26 mouse cellular contexts compared by ENCODE assay signal in the genomic region with DNA sequence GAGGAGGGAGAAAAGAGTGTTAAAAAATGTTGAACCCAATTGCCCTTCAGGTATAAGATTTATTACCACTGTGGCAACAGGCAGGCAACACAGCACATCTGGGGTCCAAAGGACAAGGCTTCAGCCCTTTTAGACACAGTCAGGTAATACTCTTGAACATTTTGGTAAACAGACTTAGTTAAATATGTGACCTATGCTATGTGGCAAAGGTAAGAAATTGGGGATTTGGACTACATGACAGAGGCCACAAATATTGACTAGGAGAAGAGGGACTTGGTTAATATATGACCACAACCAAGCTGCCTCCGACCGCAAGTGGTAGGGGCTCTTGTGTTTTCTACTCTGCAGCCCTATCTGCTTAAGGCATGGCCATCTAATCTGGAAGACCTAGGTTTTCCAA. TPM values are rescaled to one million over a fixed set of nuclear protein-coding genes. Genes with fewer than 3 reads are reported as not detected.
DNase-seq lines count a peak whose midpoint lies in the region; ATAC-seq and TF ChIP-seq lines count a peak whose summit lies in the region.
"Had no signal": no experiment of that assay in that cellular context is flagged by ENCODE, and none has a peak within 500 bp of the region (broad histone marks: within the 10 kb centered on the region; RNA-seq: fewer than 3 reads in every experiment).

No protein-coding gene starts in this region.

- no peak overlapping the region for H3K27ac ChIP-seq in kidney, embryonic 15.5 days
- peak overlapping the region; percentile 61 for H3K27ac ChIP-seq in liver, adult 2 months (replicated peaks; ENCODE audit: insufficient read depth, low read depth, low read length)
- H3K27ac ChIP-seq in liver, embryonic 11.5 days (ENCODE audit: low read depth, low read length) = no peak overlapping the region
- H3K27ac ChIP-seq in liver, embryonic 15.5 days (replicated peaks) = peak overlapping the region; percentile 38; the same call in 1 of the 2 replicates
- H3K27ac ChIP-seq: embryonic facial prominence, embryonic 12.5 days; forebrain, embryonic 12.5 days; hindbrain, embryonic 12.5 days had no signal

- H3K9me3 ChIP-seq in kidney, embryonic 15.5 days (replicated peaks) = no peaks in the 10 kb centered on the region
- peaks cover 5% of the 10 kb centered on the region; the same call in 1 of the 2 replicates for H3K9me3 ChIP-seq in liver, embryonic 11.5 days (ENCODE audit: control insufficient read depth, low read length)
- H3K9me3 ChIP-seq in liver, embryonic 15.5 days (replicated peaks) = no peaks in the 10 kb centered on the region
- H3K9me3 ChIP-seq: embryonic facial prominence, embryonic 12.5 days; hindbrain, embryonic 12.5 days had no signal

- H3K9ac ChIP-seq in kidney, embryonic 15.5 days = no peak overlapping the region
- H3K9ac ChIP-seq in liver, adult 2 months (ENCODE audit: low read depth, low read length) = no peak overlapping the region
- H3K9ac ChIP-seq in liver, embryonic 11.5 days (ENCODE audit: low read depth, low read length) = no peak overlapping the region
- no peak overlapping the region for H3K9ac ChIP-seq in liver, embryonic 15.5 days
- H3K9ac ChIP-seq: embryonic facial prominence, embryonic 12.5 days; forebrain, embryonic 12.5 days; forebrain, postnatal 0 days; hindbrain, embryonic 12.5 days had no signal

- 74% methylated on average over 2 of the region's 2 CpGs for WGBS in kidney, embryonic 15.5 days
- WGBS in liver, adult 2 months = 19% methylated on average over 2 of the region's 2 CpGs
- WGBS in liver, embryonic 11.5 days = 64% methylated on average over 2 of the region's 2 CpGs
- WGBS in liver, embryonic 15.5 days (ENCODE audit: insufficient replicate concordance) = 70% methylated on average over 2 of the region's 2 CpGs

- H3K36me3 ChIP-seq in kidney, embryonic 15.5 days = no peaks in the 10 kb centered on the region
- no peaks in the 10 kb centered on the region for H3K36me3 ChIP-seq in liver, adult 2 months (ENCODE audit: control insufficient read depth, insufficient read depth, low read length)
- H3K36me3 ChIP-seq in liver, embryonic 11.5 days (ENCODE audit: control insufficient read depth, insufficient read depth, low read length) = no peaks in the 10 kb centered on the region
- no peaks in the 10 kb centered on the region for H3K36me3 ChIP-seq in liver, embryonic 15.5 days (replicated peaks)
- H3K36me3 ChIP-seq: embryonic facial prominence, embryonic 12.5 days; forebrain, embryonic 12.5 days; hindbrain, embryonic 12.5 days had no signal

- TF ChIP-seq CTCF in liver, adult 2 months (IDR thresholded peaks at IDR 0.05; ENCODE audit: low read depth, low read length) = no peak

- DNase-seq in kidney, adult 11 months = peak; percentile 11
- peak; percentile 92 for DNase-seq in liver, adult 2 months (ENCODE audit: extremely low read depth, low read depth, low spot score)
- no peak for DNase-seq in liver, embryonic 11.5 days (ENCODE audit: low spot score)
- DNase-seq in urinary bladder, postnatal 10 days (ENCODE audit: low spot score) = no peak
- no peak for DNase-seq in gastrocnemius, postnatal 10 days
- DNase-seq: adrenal gland, postnatal 14 days; cerebellum, adult 11-12 months; cerebellum, adult 9-10 months; cerebellum, postnatal 25 days; forebrain, postnatal 0 days; gastrocnemius, postnatal 25 days; heart, postnatal 10 days; heart, postnatal 4 days had no signal

- no peak overlapping the region for H3K4me3 ChIP-seq in kidney, embryonic 15.5 days (replicated peaks)
- no peak overlapping the region for H3K4me3 ChIP-seq in liver, adult 2 months (ENCODE audit: insufficient read depth, low read depth, low read length)
- no peak overlapping the region for H3K4me3 ChIP-seq in liver, embryonic 11.5 days (ENCODE audit: low read depth, low read length)
- H3K4me3 ChIP-seq in liver, embryonic 15.5 days (replicated peaks) = no peak overlapping the region
- H3K4me3 ChIP-seq: embryonic facial prominence, embryonic 12.5 days; forebrain, embryonic 12.5 days; hindbrain, embryonic 12.5 days had no signal

- no peaks in the 10 kb centered on the region for H3K4me1 ChIP-seq in kidney, embryonic 15.5 days
- peaks cover 14% of the 10 kb centered on the region for H3K4me1 ChIP-seq in liver, adult 2 months (ENCODE audit: control insufficient read depth, insufficient read depth, low read length)
- H3K4me1 ChIP-seq in liver, embryonic 11.5 days (replicated peaks; ENCODE audit: control insufficient read depth, insufficient read depth, low read length) = no peaks in the 10 kb centered on the region
- no peaks in the 10 kb centered on the region for H3K4me1 ChIP-seq in liver, embryonic 15.5 days (replicated peaks)
- H3K4me1 ChIP-seq: embryonic facial prominence, embryonic 12.5 days; forebrain, embryonic 12.5 days; hindbrain, embryonic 12.5 days had no signal

- ATAC-seq in kidney, embryonic 15.5 days (replicated peaks; ENCODE audit: low FRiP score) = no peak
- ATAC-seq in liver, embryonic 11.5 days (replicated peaks; ENCODE audit: low FRiP score) = no peak
- ATAC-seq in liver, embryonic 15.5 days (ENCODE audit: insufficient read depth) = peak; percentile 67
- ATAC-seq: activated CD4-positive, CD25-positive, alpha-beta regulatory T cell, adult 4 months; forebrain, postnatal 0 days; Patski had no signal

- TF ChIP-seq POLR2A in liver, adult 2 months (IDR thresholded peaks at IDR 0.05; ENCODE audit: extremely low read depth, insufficient read depth, low read length) = no peak

- H3K27me3 ChIP-seq in kidney, embryonic 15.5 days = no peaks in the 10 kb centered on the region
- H3K27me3 ChIP-seq in liver, adult 2 months (ENCODE audit: control insufficient read depth, insufficient read depth, low read length) = no peaks in the 10 kb centered on the region
- H3K27me3 ChIP-seq in liver, embryonic 11.5 days (replicated peaks; ENCODE audit: control insufficient read depth, insufficient read depth, low read length) = no peaks in the 10 kb centered on the region
- H3K27me3 ChIP-seq in liver, embryonic 15.5 days = no peaks in the 10 kb centered on the region
- H3K27me3 ChIP-seq: embryonic facial prominence, embryonic 12.5 days; forebrain, embryonic 12.5 days; hindbrain, embryonic 12.5 days; Patski had no signal

- H3K79me2 ChIP-seq in liver, adult 2 months (ENCODE audit: control insufficient read depth, insufficient read depth, low read length) = no peaks in the 10 kb centered on the region

- H3K4me2 ChIP-seq in kidney, embryonic 15.5 days = no peak overlapping the region
- no peak overlapping the region for H3K4me2 ChIP-seq in liver, embryonic 11.5 days
- peak overlapping the region; percentile 20 for H3K4me2 ChIP-seq in liver, embryonic 15.5 days
- H3K4me2 ChIP-seq: embryonic facial prominence, embryonic 12.5 days; forebrain, embryonic 12.5 days; hindbrain, embryonic 12.5 days had no signal

RNA-seq across cellular contexts. Expression of a gene that starts 5.3 kb away (rescaled TPM):
- not detected in 2 replicates for polyA plus RNA-seq in kidney, embryonic 15.5 days (2015; fragmentation: Nextera tagmentation; extraction: Ambion mirVana)
- total RNA-seq in liver, adult 2 months (2014; rRNA removed) = not detected in 2 replicates
- not detected in 2 replicates for polyA plus RNA-seq in liver, adult 2 months (2012; rRNA removed)
- polyA plus RNA-seq in liver, embryonic 11.5 days (2014; fragmentation: Nextera tagmentation; extraction: Ambion mirVana) = not detected in 2 replicates
- not detected in 2 replicates for polyA plus RNA-seq in liver, embryonic 15.5 days (2015; fragmentation: Nextera tagmentation; extraction: Ambion mirVana)
- not detected for total RNA-seq in gastrocnemius, postnatal 10 days (2021)
- total RNA-seq: adrenal gland, adult 18-20 months; adrenal gland, postnatal 14 days; CH12.LX; forebrain, postnatal 0 days; gastrocnemius, adult 18-20 months; gastrocnemius, postnatal 25 days; granulocyte monocyte progenitor cell, adult 5-6 weeks; heart, postnatal 10 days had no signal
- polyA plus RNA-seq: activated CD4-positive, CD25-positive, alpha-beta regulatory T cell, adult 4 months; cortical plate, adult 2 months; forebrain, embryonic 12.5 days; heart, embryonic 14.5 days; hindbrain, embryonic 12.5 days; Patski had no signal

Comparison
In these comparisons a context has a peak if more than half of its experiments do, and no peak if none do; other contexts are left out.
1. DNase-seq: peak in kidney, adult 11 months (single experiment) and liver, adult 2 months (single experiment); none in liver, embryonic 11.5 days (single experiment), urinary bladder, postnatal 10 days (single experiment) and gastrocnemius, postnatal 10 days (single experiment).
2. H3K27ac ChIP-seq: peak in liver, adult 2 months (single experiment) and liver, embryonic 15.5 days (single experiment); none in kidney, embryonic 15.5 days (single experiment) and liver, embryonic 11.5 days (single experiment).